Mouse (Mus musculus) ES-Bruce4 (cell line): ENCODE results near the gene Anapc16. TPM values are rescaled to one million over a fixed set of nuclear protein-coding genes. Genes with fewer than 3 reads are reported as not detected.
"Not testable (repeated sequence)": the region's sequence is repeated elsewhere in the genome, so short reads cannot be mapped to it uniquely, and the experiment has no call there.

Experiments
- H3K27ac ChIP-seq: 2 replicates; pipeline ENCODE4 v1.5.1; 2012; ENCODE audit warnings: low read length, inconsistent platforms; ENCODE audit not compliant: insufficient read depth
- H3K27me3 ChIP-seq: 2 replicates; pipeline ENCODE4 v1.6.1; 2012; ENCODE audit warnings: mild to moderate bottlenecking, low read length, inconsistent platforms; ENCODE audit not compliant: control insufficient read depth, poor library complexity, insufficient read depth, severe bottlenecking
- H3K36me3 ChIP-seq: 2 replicates; pipeline ENCODE4 v1.6.1; 2012; ENCODE audit warnings: inconsistent platforms, mild to moderate bottlenecking, low read length, moderate library complexity; ENCODE audit not compliant: control insufficient read depth, poor library complexity, insufficient read depth, severe bottlenecking
- H3K4me1 ChIP-seq: one replicate; pipeline ENCODE4 v1.8.1; 2011; ENCODE audit warnings: low read length; ENCODE audit not compliant: control insufficient read depth, insufficient read depth
- H3K4me3 ChIP-seq: 2 replicates; pipeline ENCODE4 v1.5.1; 2011; ENCODE audit warnings: low read depth, mild to moderate bottlenecking, low read length
- H3K9ac ChIP-seq: 2 replicates; pipeline ENCODE4 v1.6.1; 2012; ENCODE audit warnings: low read depth, mild to moderate bottlenecking, inconsistent platforms; ENCODE audit not compliant: poor library complexity, severe bottlenecking
- H3K9me3 ChIP-seq: replicated peaks from 2 replicates; pipeline ENCODE4 v1.6.1; 2012; ENCODE audit warnings: mild to moderate bottlenecking, low read length, inconsistent platforms; ENCODE audit not compliant: control insufficient read depth, poor library complexity, insufficient read depth, severe bottlenecking
- CTCF ChIP-seq: IDR thresholded peaks from one replicate; pipeline ENCODE4 v1.8.1; 2011; ENCODE audit warnings: low read depth, low read length
- EP300 ChIP-seq: IDR thresholded peaks from 2 replicates; pipeline ENCODE4 v1.6.1; 2011; ENCODE audit warnings: low read depth, low read length; ENCODE audit not compliant: insufficient read depth
- POLR2A ChIP-seq: IDR thresholded peaks from one replicate; pipeline ENCODE4 v1.8.1; 2011; ENCODE audit warnings: low read length; ENCODE audit not compliant: insufficient read depth
- polyA plus RNA-seq: library from polyadenylated mRNA; stranded (reverse); fragments of >200 nt; gene quantifications from 2 replicates; pipeline ENCODE4 v1.2.4, GENCODE M21; 2011; ENCODE audit warnings: low read depth; ENCODE audit not compliant: missing spikeins, insufficient read depth, insufficient read length

Anapc16 gene
- polyA plus RNA-seq, 1 experiment, result 24.4 TPM

DNA sequence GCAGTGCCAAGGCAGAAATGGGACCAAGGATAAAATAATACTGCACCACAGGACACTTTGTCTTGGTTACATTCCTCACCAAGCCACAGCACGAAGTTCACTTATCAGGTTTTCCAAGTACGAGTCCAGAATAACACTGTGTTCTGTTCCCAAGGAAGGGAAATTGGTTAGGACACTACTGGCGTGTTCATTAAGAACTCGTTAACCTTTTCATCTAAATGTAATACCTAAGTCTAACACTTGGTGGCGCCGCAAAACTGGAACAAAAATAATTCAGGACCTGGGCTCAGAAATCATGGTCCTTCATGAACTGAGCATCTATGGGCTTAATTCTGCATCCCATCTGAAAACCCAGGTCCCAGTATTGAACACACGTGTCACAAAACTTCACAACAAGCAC, 5.3 kb downstream of the Anapc16 start:
- TF ChIP-seq CTCF (no peak), POLR2A (no peak), EP300 (no peak)
- H3K36me3 ChIP-seq, result peaks cover 7% of the 10 kb centered on the region; the same call in 1 of the 2 replicates
- no peak overlapping the region for H3K4me3 ChIP-seq
- no peaks in the 10 kb centered on the region for H3K27me3 ChIP-seq
- H3K4me1 ChIP-seq, result no peaks in the 10 kb centered on the region
- H3K9me3 ChIP-seq, result no peaks in the 10 kb centered on the region
- H3K9ac ChIP-seq, result no peak overlapping the region
- H3K27ac ChIP-seq, result no peak overlapping the region

DNA sequence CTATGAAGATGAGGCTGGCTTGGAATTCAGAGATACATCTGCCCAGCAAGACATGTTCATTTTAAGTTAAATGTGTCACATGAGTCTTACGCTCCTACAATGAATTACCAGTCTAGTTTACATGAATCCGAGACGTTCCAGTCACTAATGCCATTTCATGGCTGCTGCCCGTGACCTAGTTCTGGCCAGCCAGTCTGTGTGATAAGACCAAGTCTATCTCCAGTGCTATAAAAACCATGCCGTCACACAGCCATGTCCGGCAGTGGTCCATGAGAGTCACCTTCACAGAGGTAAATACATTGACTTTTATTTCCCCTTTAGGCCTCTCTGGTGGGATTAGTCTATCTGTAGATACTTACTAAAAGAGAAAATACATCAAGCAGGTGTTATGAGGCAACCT, 7.0 kb downstream of the Anapc16 start:
- no peak overlapping the region for H3K4me3 ChIP-seq
- H3K27me3 ChIP-seq, result no peaks in the 10 kb centered on the region
- no peak for TF ChIP-seq POLR2A
- TF ChIP-seq EP300, result no peak
- no peak for TF ChIP-seq CTCF
- H3K4me1 ChIP-seq, result no peaks in the 10 kb centered on the region
- H3K36me3 ChIP-seq, result peaks cover 4% of the 10 kb centered on the region; the same call in 1 of the 2 replicates
- H3K27ac ChIP-seq, result no peak overlapping the region
- H3K9ac ChIP-seq, result no peak overlapping the region
- no peaks in the 10 kb centered on the region for H3K9me3 ChIP-seq

- H3K9me3 ChIP-seq, H3K27me3 ChIP-seq, H3K27ac ChIP-seq, H3K4me1 ChIP-seq, H3K9ac ChIP-seq, H3K4me3 ChIP-seq: not testable (repeated sequence)
- peaks cover 10% of the 10 kb centered on the region for H3K36me3 ChIP-seq
These were observed 9.1 kb downstream of the Anapc16 start for GRCm38 (mm10) chr10:59993813-59994212.

DNA sequence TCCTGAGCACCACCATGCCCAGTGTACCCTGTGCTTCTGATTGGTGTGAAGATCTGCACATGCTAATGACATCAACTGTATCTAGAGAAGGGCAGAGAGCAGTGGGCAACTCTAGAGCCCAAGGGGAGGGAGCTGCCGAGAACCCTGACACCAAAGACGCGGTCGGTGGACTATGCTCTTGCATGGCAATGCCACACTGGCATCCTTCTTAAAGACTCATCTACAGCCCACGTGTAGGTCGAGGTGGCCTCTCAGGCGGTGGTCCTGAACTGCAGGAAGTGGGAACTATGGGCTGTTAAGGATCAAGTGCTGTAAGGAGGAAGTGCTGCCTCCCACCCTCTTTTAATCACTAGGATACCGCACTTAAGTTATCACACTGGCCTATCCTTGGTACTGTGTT, 10.9 kb downstream of the Anapc16 start:
- no peak overlapping the region for H3K4me3 ChIP-seq
- peaks cover 20% of the 10 kb centered on the region for H3K36me3 ChIP-seq
- H3K4me1 ChIP-seq, result no peaks in the 10 kb centered on the region
- H3K27ac ChIP-seq, result no peak overlapping the region
- TF ChIP-seq CTCF (no peak), POLR2A (no peak), EP300 (no peak)
- H3K9me3 ChIP-seq, result no peaks in the 10 kb centered on the region
- no peaks in the 10 kb centered on the region for H3K27me3 ChIP-seq
- H3K9ac ChIP-seq, result no peak overlapping the region

- H3K9me3 ChIP-seq, result no peaks in the 10 kb centered on the region
- H3K27me3 ChIP-seq, result no peaks in the 10 kb centered on the region
- no peak overlapping the region for H3K27ac ChIP-seq
- H3K9ac ChIP-seq, result no peak overlapping the region
- H3K36me3 ChIP-seq, result peaks cover 20% of the 10 kb centered on the region
- H3K4me1 ChIP-seq, result no peaks in the 10 kb centered on the region
- no peak overlapping the region for H3K4me3 ChIP-seq
- TF ChIP-seq EP300 (no peak), CTCF (no peak), POLR2A (no peak)
These were observed 11.6 kb downstream of the Anapc16 start for GRCm38 (mm10) chr10:59991262-59991880.

GRCm38 (mm10) chr10:59990393-59990792, 12.5 kb downstream of the Anapc16 start:
- H3K36me3 ChIP-seq, result peaks cover 18% of the 10 kb centered on the region
- H3K9me3 ChIP-seq, result no peaks in the 10 kb centered on the region
- no peak overlapping the region for H3K27ac ChIP-seq
- TF ChIP-seq CTCF (no peak), POLR2A (no peak), EP300 (no peak)
- H3K27me3 ChIP-seq, result no peaks in the 10 kb centered on the region
- no peaks in the 10 kb centered on the region for H3K4me1 ChIP-seq
- H3K4me3 ChIP-seq, result no peak overlapping the region
- H3K9ac ChIP-seq, result no peak overlapping the region
